Mouse (Mus musculus): ENCODE results near the gene Slc25a20. TPM values are rescaled to one million over a fixed set of nuclear protein-coding genes. Genes with fewer than 3 reads are reported as not detected.

The Slc25a20 gene
- polyA plus RNA-seq, 2 experiments = 20.7 to 28.2 TPM

GRCm38 (mm10) chr9:108703373-108704110 is 41.7 kb downstream of the Slc25a20 start:
- Histone ChIP-seq H3K4me1 (ENCODE audit: control insufficient read depth, insufficient read depth, low read length) (no peaks in the 10 kb centered on the region), H3K4me2 (replicated peaks; ENCODE audit: low read depth, low read length, severe bottlenecking) (no peak overlapping the region), H3K27me3 (ENCODE audit: control insufficient read depth, insufficient read depth, low read length) (no peaks in the 10 kb centered on the region), H3K9me3 (ENCODE audit: control insufficient read depth, low read length) (no peaks in the 10 kb centered on the region), H3K9ac (ENCODE audit: low read depth, low read length, severe bottlenecking) (no peak overlapping the region), H3K27ac (replicated peaks; ENCODE audit: low read depth, low read length) (no peak overlapping the region), H3K36me3 (ENCODE audit: control insufficient read depth, insufficient read depth, low read length) (0 out of 2 replicates have a peak, but pooled peaks cover 3% of the 10 kb centered on the region), H3K4me3 (replicated peaks; ENCODE audit: low read length) (no peak overlapping the region)
- WGBS = 55% methylated on average over 12 of the region's 12 CpGs
- ATAC-seq (ENCODE audit: low FRiP score, low read depth) (no peak), DNase-seq (ENCODE audit: low spot score) (no peak)
- no peak for TF ChIP-seq POLR2A (IDR thresholded peaks at IDR 0.05; ENCODE audit: borderline replicate concordance, extremely low read depth, insufficient read depth, insufficient read length)

GRCm38 (mm10) chr9:108704591-108704990 is 42.7 kb downstream of the Slc25a20 start:
- no peaks in the 10 kb centered on the region for H3K4me1 ChIP-seq (ENCODE audit: control insufficient read depth, insufficient read depth, low read length)
- H3K27me3 ChIP-seq (ENCODE audit: control insufficient read depth, insufficient read depth, low read length) = no peaks in the 10 kb centered on the region
- 67% methylated on average over 7 of the region's 7 CpGs for WGBS
- DNase-seq (ENCODE audit: low spot score) (no peak), ATAC-seq (ENCODE audit: low FRiP score, low read depth) (no peak)
- no peak overlapping the region for H3K4me3 ChIP-seq (replicated peaks; ENCODE audit: low read length)
- H3K4me2 ChIP-seq (replicated peaks; ENCODE audit: low read depth, low read length, severe bottlenecking) = no peak overlapping the region
- H3K36me3 ChIP-seq (ENCODE audit: control insufficient read depth, insufficient read depth, low read length) = 0 out of 2 replicates have a peak, but pooled peaks cover 2% of the 10 kb centered on the region
- H3K9ac ChIP-seq (ENCODE audit: low read depth, low read length, severe bottlenecking) = no peak overlapping the region
- no peak for TF ChIP-seq POLR2A (IDR thresholded peaks at IDR 0.05; ENCODE audit: borderline replicate concordance, extremely low read depth, insufficient read depth, insufficient read length)
- no peak overlapping the region for H3K27ac ChIP-seq (replicated peaks; ENCODE audit: low read depth, low read length)
- H3K9me3 ChIP-seq (ENCODE audit: control insufficient read depth, low read length) = no peaks in the 10 kb centered on the region

DNA sequence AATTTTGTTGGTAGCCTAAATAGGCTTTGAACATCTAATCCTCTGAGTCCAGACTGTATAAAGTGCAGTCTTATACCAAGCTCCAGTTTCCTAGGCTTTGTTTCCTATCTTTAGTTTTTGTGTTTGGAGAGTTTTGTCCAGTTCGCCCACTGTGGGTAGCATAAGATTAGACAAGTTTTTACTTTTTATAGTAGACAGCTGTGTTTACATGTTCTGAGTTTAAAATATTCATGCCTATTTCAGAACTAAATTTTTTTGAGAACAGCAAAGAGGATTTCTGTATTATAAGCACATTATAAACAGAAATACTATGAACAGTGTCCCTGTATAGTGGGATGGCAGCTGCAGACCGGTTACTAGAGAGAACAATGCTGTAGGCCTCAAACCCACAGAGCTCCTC is 45.3 kb downstream of the Slc25a20 start:
- ATAC-seq (ENCODE audit: low FRiP score, low read depth) (no peak), DNase-seq (ENCODE audit: low spot score) (no peak)
- H3K4me1 ChIP-seq (ENCODE audit: control insufficient read depth, insufficient read depth, low read length) = no peaks in the 10 kb centered on the region
- no peak overlapping the region for H3K27ac ChIP-seq (replicated peaks; ENCODE audit: low read depth, low read length)
- no peak for TF ChIP-seq POLR2A (IDR thresholded peaks at IDR 0.05; ENCODE audit: borderline replicate concordance, extremely low read depth, insufficient read depth, insufficient read length)
- no peaks in the 10 kb centered on the region for H3K27me3 ChIP-seq (ENCODE audit: control insufficient read depth, insufficient read depth, low read length)
- H3K36me3 ChIP-seq (ENCODE audit: control insufficient read depth, insufficient read depth, low read length) = no peaks in the 10 kb centered on the region
- no peaks in the 10 kb centered on the region for H3K9me3 ChIP-seq (ENCODE audit: control insufficient read depth, low read length)
- WGBS = 94% methylated on average over 2 of the region's 2 CpGs
- no peak overlapping the region for H3K4me2 ChIP-seq (replicated peaks; ENCODE audit: low read depth, low read length, severe bottlenecking)
- no peak overlapping the region for H3K9ac ChIP-seq (ENCODE audit: low read depth, low read length, severe bottlenecking)
- H3K4me3 ChIP-seq (replicated peaks; ENCODE audit: low read length) = no peak overlapping the region

- Histone ChIP-seq H3K27me3 (ENCODE audit: control insufficient read depth, insufficient read depth, low read length) (no peaks in the 10 kb centered on the region), H3K4me3 (replicated peaks; ENCODE audit: low read length) (no peak overlapping the region), H3K4me2 (replicated peaks; ENCODE audit: low read depth, low read length, severe bottlenecking) (no peak overlapping the region), H3K36me3 (ENCODE audit: control insufficient read depth, insufficient read depth, low read length) (no peaks in the 10 kb centered on the region), H3K27ac (replicated peaks; ENCODE audit: low read depth, low read length) (no peak overlapping the region), H3K4me1 (ENCODE audit: control insufficient read depth, insufficient read depth, low read length) (no peaks in the 10 kb centered on the region), H3K9ac (ENCODE audit: low read depth, low read length, severe bottlenecking) (no peak overlapping the region), H3K9me3 (ENCODE audit: control insufficient read depth, low read length) (no peaks in the 10 kb centered on the region)
- 93% methylated on average over 8 of the region's 8 CpGs for WGBS
- ATAC-seq (ENCODE audit: low FRiP score, low read depth) (no peak), DNase-seq (ENCODE audit: low spot score) (no peak)
- no peak for TF ChIP-seq POLR2A (IDR thresholded peaks at IDR 0.05; ENCODE audit: borderline replicate concordance, extremely low read depth, insufficient read depth, insufficient read length)
These were observed 46.9 kb downstream of the Slc25a20 start for GRCm38 (mm10) chr9:108708833-108709232.

DNA sequence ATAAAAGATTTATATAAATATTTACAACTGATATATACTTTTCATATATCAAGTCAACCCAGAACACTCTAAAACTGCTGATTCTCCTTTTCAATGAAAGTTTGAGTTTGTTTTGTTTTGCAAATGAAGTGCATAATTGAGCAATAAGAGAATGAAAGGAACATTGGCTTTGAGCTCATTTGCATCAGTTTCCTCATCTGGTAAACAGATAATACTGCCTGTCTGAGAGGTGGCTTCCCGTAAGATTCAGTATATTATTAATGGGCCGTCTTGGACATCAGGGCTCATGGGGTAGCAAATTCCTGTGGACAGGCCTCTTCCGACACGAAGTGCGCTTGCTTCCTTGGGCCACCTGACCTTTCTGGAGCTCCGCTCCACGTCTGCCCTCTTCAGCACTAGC is 48.9 kb downstream of the Slc25a20 start:
- WGBS = 83% methylated on average over 7 of the region's 7 CpGs
- no peak for ATAC-seq (ENCODE audit: low FRiP score, low read depth)
- TF ChIP-seq POLR2A (IDR thresholded peaks at IDR 0.05; ENCODE audit: borderline replicate concordance, extremely low read depth, insufficient read depth, insufficient read length) = no peak

More for the DNA sequence above, 48.9 kb downstream of the Slc25a20 start:
- Histone ChIP-seq H3K36me3 (ENCODE audit: control insufficient read depth, insufficient read depth, low read length) (no peaks in the 10 kb centered on the region), H3K9ac (ENCODE audit: low read depth, low read length, severe bottlenecking) (no peak overlapping the region), H3K4me2 (replicated peaks; ENCODE audit: low read depth, low read length, severe bottlenecking) (no peak overlapping the region), H3K9me3 (ENCODE audit: control insufficient read depth, low read length) (no peaks in the 10 kb centered on the region), H3K4me1 (ENCODE audit: control insufficient read depth, insufficient read depth, low read length) (no peaks in the 10 kb centered on the region), H3K27ac (replicated peaks; ENCODE audit: low read depth, low read length) (no peak overlapping the region), H3K4me3 (replicated peaks; ENCODE audit: low read length) (no peak overlapping the region), H3K27me3 (ENCODE audit: control insufficient read depth, insufficient read depth, low read length) (no peaks in the 10 kb centered on the region)
- no peak for DNase-seq (ENCODE audit: low spot score)
